Mouse (Mus musculus) G1E (cell line): ENCODE data around the gene Ndufs3.

Experiments
- CTCF ChIP-seq: IDR thresholded peaks from 2 replicates; pipeline ENCODE4 v1.5.1; 2012; ENCODE audit warnings: low read depth, low read length, inconsistent platforms, mixed read lengths
- GATA1 ChIP-seq: IDR thresholded peaks from 2 replicates; pipeline ENCODE4 v1.6.1; 2012; ENCODE audit warnings: borderline replicate concordance, low read length, inconsistent platforms, mixed read lengths
- POLR2AphosphoS5 ChIP-seq: IDR thresholded peaks from 2 replicates; pipeline ENCODE4 v1.6.1; 2012; ENCODE audit warnings: low read depth, low read length, inconsistent platforms; ENCODE audit not compliant: insufficient replicate concordance
- TAL1 ChIP-seq: conservative IDR thresholded peaks from 2 replicates; pipeline ENCODE4 v1.6.1; 2012; ENCODE audit warnings: low read depth, low read length, inconsistent platforms, mixed read lengths

GRCm38 (mm10) chr2:90931829-90932228, 27.2 kb upstream of the Ndufs3 start:
- TF ChIP-seq CTCF = no peak
- no peak for TF ChIP-seq GATA1
- no peak for TF ChIP-seq TAL1
- TF ChIP-seq POLR2AphosphoS5 = no peak
